Mouse (Mus musculus): ENCODE measurements around the gene Cep290.

DNA sequence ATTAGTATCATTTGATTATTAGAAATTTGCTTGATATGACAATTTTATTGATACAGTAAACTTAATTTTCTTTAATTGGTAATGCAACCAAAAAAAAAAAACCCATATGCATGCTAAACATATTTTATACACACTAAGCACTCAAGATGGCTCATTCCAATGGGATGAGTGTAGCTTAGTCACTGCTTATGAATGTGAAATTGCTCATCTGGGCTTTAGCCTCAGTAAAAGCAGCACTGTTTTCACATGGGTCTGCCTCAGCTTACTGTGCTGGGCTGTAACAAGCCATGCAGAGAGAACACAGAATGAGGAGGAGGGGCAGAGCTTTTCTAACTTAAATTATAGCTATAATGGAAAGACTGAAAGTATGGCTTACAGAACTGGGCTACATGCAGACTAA lies 26.8 kb upstream of the Cep290 start:
- TF ChIP-seq POLR2A (IDR thresholded peaks at IDR 0.05; ENCODE audit: control insufficient read depth in 1 of 2, insufficient read depth in 1 of 2, low read depth in 1 of 2, low read length in 2 of 2, poor library complexity in 1 of 2) (no peak), CTCF (IDR thresholded peaks at IDR 0.05 in 2 of 3, conservative IDR thresholded peaks at IDR 0.05 in 1 of 3; ENCODE audit: control insufficient read depth in 1 of 3, insufficient read depth in 1 of 3, low read depth in 2 of 3, low read length in 3 of 3, poor library complexity in 1 of 3, severe bottlenecking in 1 of 3) (no peak)
